Mouse (Mus musculus): ENCODE measurements around the gene Adat3. TPM values are rescaled to one million over a fixed set of nuclear protein-coding genes. Genes with fewer than 3 reads are reported as not detected.

The Adat3 gene
- 4.4 and 6.4 TPM in 2 replicates for polyA plus RNA-seq (2015; fragmentation: Nextera tagmentation; extraction: Ambion mirVana)

- peak within 1 kb of the TSS; percentile 65 for H3K4me3 ChIP-seq
- peak; percentile 96 for ATAC-seq (ENCODE audit: low FRiP score)
- peak within 1 kb of the TSS; percentile 97 for H3K4me2 ChIP-seq
- H3K27ac ChIP-seq: peak within 1 kb of the TSS; percentile 91
- under 1% methylated on average over 54 of the region's 54 CpGs for WGBS
- H3K9me3 ChIP-seq: no peaks in the 10 kb centered on the region
- 0 out of 2 replicates have a peak, but pooled peaks cover 4% of the 10 kb centered on the region for H3K27me3 ChIP-seq
- H3K4me1 ChIP-seq (replicated peaks): peaks cover 19% of the 10 kb centered on the region
- peaks cover 20% of the 10 kb centered on the region for H3K36me3 ChIP-seq
- H3K9ac ChIP-seq: peak within 1 kb of the TSS; percentile 87
Observed at GRCm38 (mm10) chr10:80602698-80603325, at the start of gene Adat3, which contains the start of gene Scamp4. TSS of gene Adat3 (plus strand) at chr10:80602880. TSS of gene Scamp4 (plus strand) at chr10:80602872.

GRCm38 (mm10) chr10:80553575-80553974 lies 49.1 kb upstream of the Adat3 start:
- Histone ChIP-seq H3K36me3 (peaks cover 23% of the 10 kb centered on the region), H3K4me2 (no peak overlapping the region), H3K27me3 (no peaks in the 10 kb centered on the region), H3K9ac (no peak overlapping the region), H3K4me3 (no peak overlapping the region), H3K4me1 (replicated peaks) (peaks cover 26% of the 10 kb centered on the region), H3K27ac (no peak overlapping the region), H3K9me3 (no peaks in the 10 kb centered on the region)
- ATAC-seq (ENCODE audit: low FRiP score): no peak
- WGBS: 96% methylated on average over 8 of the region's 8 CpGs

GRCm38 (mm10) chr10:80553997-80554396 lies 48.7 kb upstream of the Adat3 start:
- Histone ChIP-seq H3K4me1 (replicated peaks) (peaks cover 27% of the 10 kb centered on the region), H3K4me2 (no peak overlapping the region), H3K27me3 (no peaks in the 10 kb centered on the region), H3K9ac (no peak overlapping the region), H3K27ac (no peak overlapping the region), H3K4me3 (no peak overlapping the region), H3K9me3 (no peaks in the 10 kb centered on the region), H3K36me3 (peaks cover 19% of the 10 kb centered on the region)
- WGBS: 91% methylated on average over 6 of the region's 6 CpGs
- no peak for ATAC-seq (ENCODE audit: low FRiP score)

- Histone ChIP-seq H3K9ac (peak overlapping the region; percentile 35; the same call in 1 of the 2 replicates), H3K9me3 (no peaks in the 10 kb centered on the region), H3K4me2 (peak overlapping the region; percentile 8; the same call in 1 of the 2 replicates), H3K27ac (no peak overlapping the region), H3K4me3 (no peak overlapping the region), H3K36me3 (no peaks in the 10 kb centered on the region), H3K4me1 (replicated peaks) (peaks cover 50% of the 10 kb centered on the region), H3K27me3 (no peaks in the 10 kb centered on the region)
- 41% methylated on average over 5 of the region's 5 CpGs for WGBS
- no peak for ATAC-seq (ENCODE audit: low FRiP score)
Observed at GRCm38 (mm10) chr10:80557346-80557965, 45.2 kb upstream of the Adat3 start.

- no peaks in the 10 kb centered on the region for H3K36me3 ChIP-seq
- no peak overlapping the region for H3K9ac ChIP-seq
- no peaks in the 10 kb centered on the region for H3K9me3 ChIP-seq
- no peak overlapping the region for H3K4me3 ChIP-seq
- H3K27ac ChIP-seq: no peak overlapping the region
- WGBS: 92% methylated on average over 7 of the region's 7 CpGs
- no peak for ATAC-seq (ENCODE audit: low FRiP score)
- no peaks in the 10 kb centered on the region for H3K27me3 ChIP-seq
- peaks cover 62% of the 10 kb centered on the region for H3K4me1 ChIP-seq (replicated peaks)
- H3K4me2 ChIP-seq: peak overlapping the region; percentile 13; the same call in 1 of the 2 replicates
Observed at GRCm38 (mm10) chr10:80559431-80559830, 43.2 kb upstream of the Adat3 start.

- no peak for ATAC-seq (ENCODE audit: low FRiP score)
- Histone ChIP-seq H3K9ac (peak overlapping the region; percentile 92), H3K4me3 (peak overlapping the region; percentile 76), H3K4me1 (replicated peaks) (peaks cover 62% of the 10 kb centered on the region), H3K4me2 (peak overlapping the region; percentile 89), H3K27me3 (no peaks in the 10 kb centered on the region), H3K9me3 (no peaks in the 10 kb centered on the region), H3K36me3 (no peaks in the 10 kb centered on the region), H3K27ac (peak overlapping the region; percentile 93)
- WGBS: 1% methylated on average over 13 of the region's 13 CpGs
Observed at GRCm38 (mm10) chr10:80560621-80561020, 42.1 kb upstream of the Adat3 start.

- Histone ChIP-seq H3K4me3 (peak within 1 kb of the TSS; percentile 76), H3K4me1 (replicated peaks) (peaks cover 68% of the 10 kb centered on the region), H3K36me3 (no peaks in the 10 kb centered on the region), H3K9ac (peak within 1 kb of the TSS; percentile 92), H3K27me3 (no peaks in the 10 kb centered on the region), H3K9me3 (no peaks in the 10 kb centered on the region), H3K27ac (peak within 1 kb of the TSS; percentile 93), H3K4me2 (peak within 1 kb of the TSS; percentile 89)
- ATAC-seq (ENCODE audit: low FRiP score): peak; percentile 80
- under 1% methylated on average over 70 of the region's 72 CpGs for WGBS
Observed at GRCm38 (mm10) chr10:80561116-80561944, 41.4 kb upstream of the Adat3 start, which contains the start of gene Rexo1. TSS of gene Rexo1 (minus strand) at chr10:80561560.

GRCm38 (mm10) chr10:80566375-80567092 lies 36.1 kb upstream of the Adat3 start:
- Histone ChIP-seq H3K9me3 (no peaks in the 10 kb centered on the region), H3K36me3 (peaks cover 10% of the 10 kb centered on the region), H3K9ac (peak overlapping the region; percentile 56), H3K4me1 (replicated peaks) (peaks cover 57% of the 10 kb centered on the region), H3K27ac (peak overlapping the region; percentile 84), H3K4me3 (0 out of 2 replicates have a peak overlapping the region, but pooled peaks have one; percentile 18), H3K27me3 (no peaks in the 10 kb centered on the region), H3K4me2 (peak overlapping the region; percentile 44)
- WGBS: 5% methylated on average over 17 of the region's 17 CpGs
- ATAC-seq (ENCODE audit: low FRiP score): peak; percentile 50

- Histone ChIP-seq H3K27me3 (no peaks in the 10 kb centered on the region), H3K4me3 (no peak overlapping the region), H3K9me3 (no peaks in the 10 kb centered on the region), H3K4me1 (replicated peaks) (peaks cover 62% of the 10 kb centered on the region), H3K4me2 (no peak overlapping the region), H3K36me3 (peaks cover 10% of the 10 kb centered on the region), H3K9ac (no peak overlapping the region), H3K27ac (no peak overlapping the region)
- WGBS: 96% methylated on average over 29 of the region's 29 CpGs
- ATAC-seq (ENCODE audit: low FRiP score): no peak
Observed at GRCm38 (mm10) chr10:80568876-80569275, 33.8 kb upstream of the Adat3 start.

GRCm38 (mm10) chr10:80569664-80570066 lies 33.0 kb upstream of the Adat3 start:
- no peak overlapping the region for H3K4me2 ChIP-seq
- no peaks in the 10 kb centered on the region for H3K9me3 ChIP-seq
- H3K27me3 ChIP-seq: no peaks in the 10 kb centered on the region
- H3K9ac ChIP-seq: no peak overlapping the region
- H3K36me3 ChIP-seq: peaks cover 10% of the 10 kb centered on the region
- no peak for ATAC-seq (ENCODE audit: low FRiP score)
- 33% methylated on average over 10 of the region's 10 CpGs for WGBS
- H3K4me3 ChIP-seq: no peak overlapping the region
- peaks cover 68% of the 10 kb centered on the region for H3K4me1 ChIP-seq (replicated peaks)
- no peak overlapping the region for H3K27ac ChIP-seq

- peaks cover 76% of the 10 kb centered on the region for H3K4me1 ChIP-seq (replicated peaks)
- no peaks in the 10 kb centered on the region for H3K9me3 ChIP-seq
- peak overlapping the region; percentile 45 for H3K4me2 ChIP-seq
- no peak overlapping the region for H3K4me3 ChIP-seq
- peak overlapping the region; percentile 63 for H3K9ac ChIP-seq
- WGBS: 85% methylated on average over 10 of the region's 10 CpGs
- no peaks in the 10 kb centered on the region for H3K27me3 ChIP-seq
- no peak for ATAC-seq (ENCODE audit: low FRiP score)
- no peak overlapping the region for H3K27ac ChIP-seq
- H3K36me3 ChIP-seq: peaks cover 10% of the 10 kb centered on the region
Observed at GRCm38 (mm10) chr10:80570419-80570818, 32.3 kb upstream of the Adat3 start.

Measured in hindbrain, embryonic 13.5 days (tissue).